Mouse (Mus musculus) kidney, postnatal 36 days (tissue): Measurements from ENCODE around the gene Aamdc.

Experiments
- DNase-seq, 2 experiments: peaks; one replicate each; pipeline ENCODE4 v3.0.0; 2021 to 2022; ENCODE audit warnings: mixed read lengths in 2 of 2

The Aamdc gene

DNA sequence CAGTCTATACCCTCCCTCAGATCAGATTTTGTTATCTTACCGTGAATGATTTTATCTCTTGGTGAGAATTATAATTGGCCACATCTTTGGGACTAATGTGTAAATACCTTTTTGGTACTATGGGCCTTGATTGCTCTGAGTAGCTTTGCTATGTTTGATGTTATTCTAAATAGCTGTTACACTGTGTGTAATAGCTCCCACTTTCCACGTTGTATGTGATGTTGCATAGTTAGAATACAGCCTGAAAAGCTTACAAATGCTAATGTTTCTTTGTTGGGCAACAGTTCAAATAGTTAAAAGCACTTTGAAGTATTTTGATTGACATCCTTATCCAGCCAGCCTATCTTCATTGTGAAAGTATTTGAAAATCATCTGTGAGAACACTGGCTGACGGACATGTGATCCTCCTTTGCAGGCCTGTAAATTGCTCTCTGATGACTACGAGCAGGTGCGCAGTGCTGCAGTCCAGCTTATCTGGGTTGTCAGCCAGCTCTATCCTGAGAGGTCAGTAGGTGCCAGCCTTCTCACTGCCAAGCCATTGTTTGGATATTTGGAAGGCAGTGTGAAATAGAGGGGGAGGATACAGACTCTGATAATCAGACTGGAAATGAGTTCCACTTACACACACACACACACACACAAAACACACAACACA is 78.6 kb downstream of the Aamdc start:
- DNase-seq: no peak
